Mouse (Mus musculus): Measurements from ENCODE around the gene Cd2. TPM values are rescaled to one million over a fixed set of nuclear protein-coding genes. Genes with fewer than 3 reads are reported as not detected.

Gene Cd2
- polyA plus RNA-seq (2015; fragmentation: Nextera tagmentation; extraction: Ambion mirVana): 0.26 TPM in 1 of 2 replicates, not detected in the other

- Histone ChIP-seq H3K4me3 (ENCODE audit: low read depth, low read length) (no peak within 1 kb of the TSS), H3K4me2 (replicated peaks; ENCODE audit: low read depth) (no peak within 1 kb of the TSS), H3K4me1 (replicated peaks; ENCODE audit: control insufficient read depth, insufficient read depth, low read length) (no peaks in the 10 kb centered on the region), H3K9me3 (ENCODE audit: control insufficient read depth) (no peaks in the 10 kb centered on the region), H3K36me3 (ENCODE audit: control insufficient read depth, insufficient read depth) (no peaks in the 10 kb centered on the region), H3K27ac (ENCODE audit: low read depth, low read length) (no peak within 1 kb of the TSS), H3K27me3 (replicated peaks; ENCODE audit: control insufficient read depth, insufficient read depth, low read length) (no peaks in the 10 kb centered on the region), H3K9ac (ENCODE audit: low read depth, low read length) (no peak within 1 kb of the TSS)
- no peak for TF ChIP-seq CTCF (IDR thresholded peaks at IDR 0.05; ENCODE audit: low read depth)
- no peak for ATAC-seq
- 21% methylated on average over 4 of the region's 4 CpGs for WGBS
Observed at GRCm38 (mm10) chr3:101287911-101288311, at the start of gene Cd2. Gene Cd2, minus strand, starts transcription at chr3:101287939.

GRCm38 (mm10) chr3:101328617-101329016 lies 40.9 kb upstream of the Cd2 start:
- H3K27ac ChIP-seq (ENCODE audit: low read depth, low read length): no peak overlapping the region
- H3K4me2 ChIP-seq (replicated peaks; ENCODE audit: low read depth): no peak overlapping the region
- H3K27me3 ChIP-seq (replicated peaks; ENCODE audit: control insufficient read depth, insufficient read depth, low read length): no peaks in the 10 kb centered on the region
- no peaks in the 10 kb centered on the region for H3K36me3 ChIP-seq (ENCODE audit: control insufficient read depth, insufficient read depth)
- no peaks in the 10 kb centered on the region for H3K4me1 ChIP-seq (replicated peaks; ENCODE audit: control insufficient read depth, insufficient read depth, low read length)
- no peak overlapping the region for H3K4me3 ChIP-seq (ENCODE audit: low read depth, low read length)
- WGBS: 73% methylated on average over 7 of the region's 7 CpGs
- no peak overlapping the region for H3K9ac ChIP-seq (ENCODE audit: low read depth, low read length)
- ATAC-seq: no peak
- TF ChIP-seq CTCF (IDR thresholded peaks at IDR 0.05; ENCODE audit: low read depth): no peak
- no peaks in the 10 kb centered on the region for H3K9me3 ChIP-seq (ENCODE audit: control insufficient read depth)

GRCm38 (mm10) chr3:101327248-101327647 lies 39.5 kb upstream of the Cd2 start:
- Histone ChIP-seq H3K27ac (ENCODE audit: low read depth, low read length) (no peak overlapping the region), H3K9ac (ENCODE audit: low read depth, low read length) (no peak overlapping the region), H3K4me2 (replicated peaks; ENCODE audit: low read depth) (no peak overlapping the region), H3K4me1 (replicated peaks; ENCODE audit: control insufficient read depth, insufficient read depth, low read length) (no peaks in the 10 kb centered on the region), H3K36me3 (ENCODE audit: control insufficient read depth, insufficient read depth) (no peaks in the 10 kb centered on the region), H3K4me3 (ENCODE audit: low read depth, low read length) (no peak overlapping the region), H3K27me3 (replicated peaks; ENCODE audit: control insufficient read depth, insufficient read depth, low read length) (no peaks in the 10 kb centered on the region), H3K9me3 (ENCODE audit: control insufficient read depth) (no peaks in the 10 kb centered on the region)
- WGBS: 83% methylated on average over 2 of the region's 2 CpGs
- no peak for ATAC-seq
- TF ChIP-seq CTCF (IDR thresholded peaks at IDR 0.05; ENCODE audit: low read depth): no peak

- no peak overlapping the region for H3K4me2 ChIP-seq (replicated peaks; ENCODE audit: low read depth)
- H3K27me3 ChIP-seq (replicated peaks; ENCODE audit: control insufficient read depth, insufficient read depth, low read length): no peaks in the 10 kb centered on the region
- no peak overlapping the region for H3K4me3 ChIP-seq (ENCODE audit: low read depth, low read length)
- no peak overlapping the region for H3K9ac ChIP-seq (ENCODE audit: low read depth, low read length)
- 76% methylated on average over 10 of the region's 10 CpGs for WGBS
- H3K36me3 ChIP-seq (ENCODE audit: control insufficient read depth, insufficient read depth): no peaks in the 10 kb centered on the region
- ATAC-seq: no peak
- H3K9me3 ChIP-seq (ENCODE audit: control insufficient read depth): no peaks in the 10 kb centered on the region
- no peaks in the 10 kb centered on the region for H3K4me1 ChIP-seq (replicated peaks; ENCODE audit: control insufficient read depth, insufficient read depth, low read length)
- H3K27ac ChIP-seq (ENCODE audit: low read depth, low read length): no peak overlapping the region
- TF ChIP-seq CTCF (IDR thresholded peaks at IDR 0.05; ENCODE audit: low read depth): no peak
Observed at GRCm38 (mm10) chr3:101322437-101322836, 34.7 kb upstream of the Cd2 start.

GRCm38 (mm10) chr3:101320874-101321273 lies 33.1 kb upstream of the Cd2 start:
- H3K27ac ChIP-seq (ENCODE audit: low read depth, low read length): no peak overlapping the region
- H3K4me3 ChIP-seq (ENCODE audit: low read depth, low read length): no peak overlapping the region
- no peaks in the 10 kb centered on the region for H3K4me1 ChIP-seq (replicated peaks; ENCODE audit: control insufficient read depth, insufficient read depth, low read length)
- H3K36me3 ChIP-seq (ENCODE audit: control insufficient read depth, insufficient read depth): no peaks in the 10 kb centered on the region
- TF ChIP-seq CTCF (IDR thresholded peaks at IDR 0.05; ENCODE audit: low read depth): no peak
- H3K9ac ChIP-seq (ENCODE audit: low read depth, low read length): no peak overlapping the region
- no peaks in the 10 kb centered on the region for H3K27me3 ChIP-seq (replicated peaks; ENCODE audit: control insufficient read depth, insufficient read depth, low read length)
- H3K9me3 ChIP-seq (ENCODE audit: control insufficient read depth): no peaks in the 10 kb centered on the region
- ATAC-seq: no peak
- H3K4me2 ChIP-seq (replicated peaks; ENCODE audit: low read depth): no peak overlapping the region
- WGBS: 55% methylated on average over 7 of the region's 7 CpGs

- 93% methylated on average over 6 of the region's 6 CpGs for WGBS
- TF ChIP-seq CTCF (IDR thresholded peaks at IDR 0.05; ENCODE audit: low read depth): no peak
- no peaks in the 10 kb centered on the region for H3K36me3 ChIP-seq (ENCODE audit: control insufficient read depth, insufficient read depth)
- H3K27ac ChIP-seq (ENCODE audit: low read depth, low read length): no peak overlapping the region
- no peak for ATAC-seq
- no peaks in the 10 kb centered on the region for H3K27me3 ChIP-seq (replicated peaks; ENCODE audit: control insufficient read depth, insufficient read depth, low read length)
- no peak overlapping the region for H3K9ac ChIP-seq (ENCODE audit: low read depth, low read length)
- H3K9me3 ChIP-seq (ENCODE audit: control insufficient read depth): no peaks in the 10 kb centered on the region
- no peak overlapping the region for H3K4me3 ChIP-seq (ENCODE audit: low read depth, low read length)
- no peaks in the 10 kb centered on the region for H3K4me1 ChIP-seq (replicated peaks; ENCODE audit: control insufficient read depth, insufficient read depth, low read length)
- no peak overlapping the region for H3K4me2 ChIP-seq (replicated peaks; ENCODE audit: low read depth)
Observed at GRCm38 (mm10) chr3:101318516-101319170, 30.9 kb upstream of the Cd2 start.

Data from intestine, postnatal 0 days (tissue).